Mouse (Mus musculus): ENCODE measurements around the gene Tnrc6c. TPM values are rescaled to one million over a fixed set of nuclear protein-coding genes. Genes with fewer than 3 reads are reported as not detected.
"Not testable (repeated sequence)": the region's sequence is repeated elsewhere in the genome, so short reads cannot be mapped to it uniquely, and the experiment has no call there.

The Tnrc6c gene
- total and polyA plus RNA-seq, 2 experiments: 5.7 to 6.3 TPM

- H3K27ac ChIP-seq (replicated peaks; ENCODE audit: insufficient read depth, low read depth, low read length): peak overlapping the region; percentile 30
- H3K4me1 ChIP-seq (ENCODE audit: control insufficient read depth, insufficient read depth, low read length): peaks cover 4% of the 10 kb centered on the region; the same call in 1 of the 2 replicates
- peak overlapping the region; percentile 40 for H3K9ac ChIP-seq (ENCODE audit: low read depth, low read length)
- no peaks in the 10 kb centered on the region for H3K27me3 ChIP-seq (ENCODE audit: control insufficient read depth, insufficient read depth, low read length)
- WGBS: 67% methylated on average over 9 of the region's 9 CpGs
- TF ChIP-seq POLR2A (IDR thresholded peaks at IDR 0.05; ENCODE audit: extremely low read depth, insufficient read depth, low read length): no peak
- no peak for TF ChIP-seq CTCF (IDR thresholded peaks at IDR 0.05; ENCODE audit: low read depth, low read length)
- no peaks in the 10 kb centered on the region for H3K79me2 ChIP-seq (ENCODE audit: control insufficient read depth, insufficient read depth, low read length)
- DNase-seq (ENCODE audit: extremely low read depth, low read depth, low spot score): no peak
- H3K4me3 ChIP-seq (ENCODE audit: insufficient read depth, low read depth, low read length): peak overlapping the region; percentile 50
- H3K36me3 ChIP-seq (ENCODE audit: control insufficient read depth, insufficient read depth, low read length): no peaks in the 10 kb centered on the region
Measured at GRCm38 (mm10) chr11:117782705-117783034, 128.6 kb downstream of the Tnrc6c start.

GRCm38 (mm10) chr11:117783089-117783488 is 129.0 kb downstream of the Tnrc6c start:
- peak overlapping the region; percentile 30 for H3K27ac ChIP-seq (replicated peaks; ENCODE audit: insufficient read depth, low read depth, low read length)
- no peaks in the 10 kb centered on the region for H3K79me2 ChIP-seq (ENCODE audit: control insufficient read depth, insufficient read depth, low read length)
- TF ChIP-seq POLR2A (IDR thresholded peaks at IDR 0.05; ENCODE audit: extremely low read depth, insufficient read depth, low read length) (0 out of 2 replicates have a peak, but pooled peaks have one; percentile 9), CTCF (IDR thresholded peaks at IDR 0.05; ENCODE audit: low read depth, low read length) (peak; percentile 48)
- no peaks in the 10 kb centered on the region for H3K36me3 ChIP-seq (ENCODE audit: control insufficient read depth, insufficient read depth, low read length)
- no peaks in the 10 kb centered on the region for H3K27me3 ChIP-seq (ENCODE audit: control insufficient read depth, insufficient read depth, low read length)
- H3K9ac ChIP-seq (ENCODE audit: low read depth, low read length): peak overlapping the region; percentile 40
- 17% methylated on average over 31 of the region's 31 CpGs for WGBS
- H3K4me3 ChIP-seq (ENCODE audit: insufficient read depth, low read depth, low read length): peak overlapping the region; percentile 50
- peaks cover 4% of the 10 kb centered on the region; the same call in 1 of the 2 replicates for H3K4me1 ChIP-seq (ENCODE audit: control insufficient read depth, insufficient read depth, low read length)
- no peak for DNase-seq (ENCODE audit: extremely low read depth, low read depth, low spot score)

- no peaks in the 10 kb centered on the region for H3K79me2 ChIP-seq (ENCODE audit: control insufficient read depth, insufficient read depth, low read length)
- peak overlapping the region; percentile 45; the same call in 1 of the 2 replicates for H3K4me3 ChIP-seq (ENCODE audit: insufficient read depth, low read depth, low read length)
- WGBS: 46% methylated on average over 10 of the region's 10 CpGs
- TF ChIP-seq CTCF (IDR thresholded peaks at IDR 0.05; ENCODE audit: low read depth, low read length) (no peak), POLR2A (IDR thresholded peaks at IDR 0.05; ENCODE audit: extremely low read depth, insufficient read depth, low read length) (no peak)
- no peaks in the 10 kb centered on the region for H3K36me3 ChIP-seq (ENCODE audit: control insufficient read depth, insufficient read depth, low read length)
- DNase-seq (ENCODE audit: extremely low read depth, low read depth, low spot score): peak; percentile 12
- H3K9ac ChIP-seq (ENCODE audit: low read depth, low read length): peak overlapping the region; percentile 38; the same call in 1 of the 2 replicates
- no peak overlapping the region for H3K27ac ChIP-seq (replicated peaks; ENCODE audit: insufficient read depth, low read depth, low read length)
- no peaks in the 10 kb centered on the region for H3K27me3 ChIP-seq (ENCODE audit: control insufficient read depth, insufficient read depth, low read length)
- H3K4me1 ChIP-seq (ENCODE audit: control insufficient read depth, insufficient read depth, low read length): peaks cover 4% of the 10 kb centered on the region; the same call in 1 of the 2 replicates
Measured at GRCm38 (mm10) chr11:117783683-117784309, 129.7 kb downstream of the Tnrc6c start.

- Histone ChIP-seq H3K36me3 (ENCODE audit: control insufficient read depth, insufficient read depth, low read length) (no peaks in the 10 kb centered on the region), H3K27me3 (ENCODE audit: control insufficient read depth, insufficient read depth, low read length) (no peaks in the 10 kb centered on the region), H3K79me2 (ENCODE audit: control insufficient read depth, insufficient read depth, low read length) (no peaks in the 10 kb centered on the region), H3K4me3 (ENCODE audit: insufficient read depth, low read depth, low read length) (no peak overlapping the region), H3K4me1 (ENCODE audit: control insufficient read depth, insufficient read depth, low read length) (peaks cover 5% of the 10 kb centered on the region; the same call in 1 of the 2 replicates), H3K27ac (replicated peaks; ENCODE audit: insufficient read depth, low read depth, low read length) (no peak overlapping the region), H3K9ac (ENCODE audit: low read depth, low read length) (no peak overlapping the region)
- peak; percentile 42 for DNase-seq (ENCODE audit: extremely low read depth, low read depth, low spot score)
- TF ChIP-seq POLR2A (IDR thresholded peaks at IDR 0.05; ENCODE audit: extremely low read depth, insufficient read depth, low read length): no peak
- peak; percentile 79 for TF ChIP-seq CTCF (IDR thresholded peaks at IDR 0.05; ENCODE audit: low read depth, low read length)
- WGBS: 22% methylated on average over 10 of the region's 10 CpGs
Measured at GRCm38 (mm10) chr11:117786294-117786693, 132.2 kb downstream of the Tnrc6c start.

GRCm38 (mm10) chr11:117788481-117788880 is 134.4 kb downstream of the Tnrc6c start:
- H3K4me3 ChIP-seq (ENCODE audit: insufficient read depth, low read depth, low read length); DNase-seq (ENCODE audit: extremely low read depth, low read depth, low spot score); H3K36me3 ChIP-seq (ENCODE audit: control insufficient read depth, insufficient read depth, low read length); H3K79me2 ChIP-seq (ENCODE audit: control insufficient read depth, insufficient read depth, low read length); H3K27me3 ChIP-seq (ENCODE audit: control insufficient read depth, insufficient read depth, low read length); H3K4me1 ChIP-seq (ENCODE audit: control insufficient read depth, insufficient read depth, low read length); H3K27ac ChIP-seq (replicated peaks; ENCODE audit: insufficient read depth, low read depth, low read length); H3K9ac ChIP-seq (ENCODE audit: low read depth, low read length): not testable (repeated sequence)
- 84% methylated on average over 7 of the region's 7 CpGs for WGBS

- Histone ChIP-seq H3K79me2 (ENCODE audit: control insufficient read depth, insufficient read depth, low read length) (no peaks in the 10 kb centered on the region), H3K9ac (ENCODE audit: low read depth, low read length) (no peak overlapping the region), H3K27ac (replicated peaks; ENCODE audit: insufficient read depth, low read depth, low read length) (no peak overlapping the region), H3K36me3 (ENCODE audit: control insufficient read depth, insufficient read depth, low read length) (no peaks in the 10 kb centered on the region), H3K4me3 (ENCODE audit: insufficient read depth, low read depth, low read length) (no peak overlapping the region), H3K4me1 (ENCODE audit: control insufficient read depth, insufficient read depth, low read length) (peaks cover 4% of the 10 kb centered on the region), H3K27me3 (ENCODE audit: control insufficient read depth, insufficient read depth, low read length) (no peaks in the 10 kb centered on the region)
- TF ChIP-seq POLR2A (IDR thresholded peaks at IDR 0.05; ENCODE audit: extremely low read depth, insufficient read depth, low read length) (no peak), CTCF (IDR thresholded peaks at IDR 0.05; ENCODE audit: low read depth, low read length) (peak; percentile 94)
- WGBS: 8% methylated on average over 14 of the region's 14 CpGs
- DNase-seq (ENCODE audit: extremely low read depth, low read depth, low spot score): peak; percentile 41
Measured at GRCm38 (mm10) chr11:117790286-117790685, 136.2 kb downstream of the Tnrc6c start.
